Mouse (Mus musculus) v-Abl transformed pro-B cells (cell line): ENCODE data around the gene Ccdc9b.

ENCODE experiments used
- in situ Hi-C, 2 experiments: fragments of 400-800 bp; cut with MboI; formaldehyde crosslinking; loops; one replicate each; pipeline ENCODE4 v1.15.1; 2025; ENCODE audit not compliant: unreplicated experiment in 2 of 2

Gene Ccdc9b

DNA sequence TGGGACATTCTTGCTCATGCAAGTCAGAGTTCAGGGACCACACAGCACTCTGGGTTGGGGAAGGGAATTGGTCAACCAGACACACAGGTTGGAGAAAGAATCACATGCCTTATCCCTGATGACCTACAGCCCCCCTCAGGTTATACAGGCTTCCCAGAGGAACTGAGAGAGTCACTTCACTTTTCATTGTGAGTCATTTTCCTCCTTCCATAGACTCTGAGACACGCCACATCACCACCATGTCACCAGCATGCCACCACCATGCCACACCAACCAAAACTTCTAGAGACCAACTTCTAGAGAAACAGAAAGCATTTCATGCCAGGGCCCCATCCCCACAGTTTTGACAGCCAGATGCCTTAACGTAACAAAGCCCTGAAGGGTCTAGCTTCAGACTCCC lies 35.6 kb downstream of the Ccdc9b start:
- in situ Hi-C loops = loop anchor here (10.0 to 25.0 kb wide), 2 partner anchors 242 to 1590 kb away; no protein-coding TSS in a partner anchor

DNA sequence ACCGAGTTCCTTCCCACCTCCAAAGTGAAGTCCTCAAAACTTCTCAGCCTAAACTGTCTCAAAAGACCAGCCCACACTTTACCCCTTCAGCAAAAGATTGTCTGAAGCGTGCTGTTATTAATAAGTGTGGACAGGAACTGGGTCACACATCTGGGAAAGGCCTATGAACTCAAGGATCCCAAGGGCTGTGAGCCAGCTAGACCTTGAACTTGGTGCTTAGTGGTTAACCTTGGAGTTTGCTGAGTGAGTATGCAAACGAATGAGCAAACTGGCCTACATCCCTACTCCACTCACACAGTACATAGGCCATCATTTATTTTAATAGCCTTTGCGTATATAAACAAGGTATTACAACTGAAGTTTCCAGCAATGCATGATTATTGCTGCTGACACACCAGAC lies 37.0 kb downstream of the Ccdc9b start:
- in situ Hi-C loops = loop anchor here (10.0 to 25.0 kb wide), 2 partner anchors 241 to 1588 kb away; no protein-coding TSS in a partner anchor

DNA sequence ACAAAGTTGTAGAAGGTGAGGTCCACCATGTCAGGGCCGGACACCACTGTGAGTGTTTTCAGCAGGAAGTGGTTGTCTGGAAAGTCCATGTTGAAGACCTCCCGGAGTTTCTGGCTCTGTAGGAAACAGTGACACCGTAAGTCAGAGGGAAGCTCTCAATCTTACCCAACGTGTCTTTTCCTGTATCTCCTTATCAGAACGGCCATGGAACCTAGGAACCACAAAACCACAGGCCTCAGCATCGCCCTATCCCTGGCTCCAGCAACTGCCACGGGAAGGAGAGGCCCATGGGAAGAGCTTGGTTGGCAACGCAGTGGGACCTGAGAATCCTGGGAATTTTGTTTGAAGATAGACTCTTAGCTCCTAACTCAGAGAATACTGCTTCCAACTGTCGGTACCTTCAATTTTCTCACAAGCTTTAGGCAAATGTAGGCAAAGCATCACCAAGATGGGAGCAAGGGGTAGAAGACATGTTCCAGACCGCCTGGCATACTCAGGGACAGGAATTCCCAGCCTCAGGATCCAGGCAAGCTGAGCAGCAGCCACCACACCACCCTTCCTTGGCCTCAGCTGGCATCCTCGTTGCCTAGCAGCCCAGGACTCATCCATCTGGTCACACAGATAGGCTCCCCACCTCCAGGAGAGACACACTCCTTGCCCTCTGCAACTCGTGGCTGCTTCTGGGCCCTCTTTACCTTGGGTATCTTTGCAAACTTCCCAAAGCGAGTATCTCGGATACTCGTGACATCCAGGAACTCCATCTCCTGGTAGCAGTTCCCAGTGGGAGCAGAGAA lies 38.6 kb downstream of the Ccdc9b start:
- in situ Hi-C loops = loop anchor here in 1 of 2 experiments (10.0 kb wide), 1 partner anchor 239 kb away; no protein-coding TSS in a partner anchor

DNA sequence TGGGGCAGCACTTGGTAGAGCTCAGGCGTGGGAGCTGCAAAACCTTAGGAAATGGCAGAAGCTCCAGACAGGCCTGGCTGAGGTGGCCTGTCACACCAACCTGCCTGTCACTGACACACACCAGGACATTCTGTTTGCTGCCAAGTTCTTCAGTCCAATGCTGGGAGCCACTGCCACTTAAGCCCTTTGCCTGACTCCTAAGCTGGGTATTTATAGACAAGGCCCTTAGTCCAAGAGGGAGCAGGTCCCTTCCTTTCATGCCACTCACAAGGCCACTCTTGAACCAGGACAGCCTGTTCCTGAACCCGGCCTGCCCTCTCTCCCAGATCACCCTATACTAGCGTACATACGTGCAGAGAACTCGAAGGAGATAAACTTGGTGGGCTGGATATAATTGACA lies 45.8 kb downstream of the Ccdc9b start:
- in situ Hi-C loops = no loop called here

DNA sequence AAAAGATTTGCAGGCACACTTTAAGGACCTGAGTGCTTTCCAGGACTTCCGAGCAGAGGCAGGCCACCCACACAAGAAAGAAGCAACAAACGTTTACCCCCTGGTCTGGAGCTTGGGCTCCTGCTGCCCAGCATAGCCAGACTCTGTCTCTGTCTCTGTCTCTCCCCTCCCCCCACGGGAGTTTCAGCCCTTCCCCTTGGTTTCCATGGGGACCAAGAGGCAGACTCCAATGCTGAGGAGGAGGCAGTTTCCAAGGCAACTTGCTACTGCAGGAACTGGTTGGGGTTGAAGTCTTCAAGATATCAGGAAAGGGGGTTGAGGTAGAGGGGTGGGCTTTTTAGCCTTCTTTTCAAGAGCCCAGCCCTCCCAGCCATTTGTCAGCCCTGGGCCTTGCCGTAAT lies 48.2 kb downstream of the Ccdc9b start:
- in situ Hi-C loops = no loop called here

DNA sequence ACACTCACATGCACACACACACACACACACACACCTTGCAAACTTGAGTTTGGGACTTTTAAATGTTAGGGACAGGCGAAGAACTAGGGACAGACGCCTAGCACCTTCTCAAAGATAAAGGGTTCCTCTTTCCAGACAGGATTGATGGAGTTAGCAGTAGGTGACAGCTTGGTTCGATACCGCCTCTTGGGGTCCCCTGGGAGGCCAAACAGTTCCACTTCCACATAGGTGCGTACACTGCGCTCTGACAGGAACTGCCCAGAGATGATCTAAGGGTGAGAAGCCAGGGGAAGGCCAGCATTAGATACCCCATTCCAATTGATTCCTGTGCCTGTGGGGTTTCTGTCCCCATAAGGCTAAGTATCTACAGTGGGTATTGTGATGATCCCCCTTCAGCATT lies 48.8 kb downstream of the Ccdc9b start:
- in situ Hi-C loops = no loop called here

DNA sequence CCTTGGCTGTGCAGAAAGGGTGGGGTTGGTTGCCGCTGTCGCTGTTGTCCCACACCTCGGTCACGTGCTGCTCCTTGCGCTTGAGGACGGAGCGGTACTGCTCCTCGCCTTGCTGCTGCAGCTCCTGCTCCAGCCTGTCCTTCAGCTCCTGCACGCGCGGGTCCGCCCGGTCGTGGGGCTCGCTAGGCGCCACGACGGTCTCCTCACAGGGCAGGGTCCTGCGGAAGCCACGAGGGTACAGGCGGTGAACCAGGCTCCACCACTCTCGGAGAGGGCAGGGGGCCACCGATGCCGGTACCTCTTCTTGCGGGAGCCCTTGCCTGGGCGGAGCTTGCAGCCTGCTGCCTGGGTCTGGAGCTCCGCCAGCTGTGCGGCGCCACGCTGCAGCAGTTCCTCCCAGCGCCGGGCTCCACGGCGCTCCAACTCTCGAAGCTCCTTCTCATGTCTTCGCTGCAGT lies 51.4 kb downstream of the Ccdc9b start:
- in situ Hi-C loops = no loop called here

DNA sequence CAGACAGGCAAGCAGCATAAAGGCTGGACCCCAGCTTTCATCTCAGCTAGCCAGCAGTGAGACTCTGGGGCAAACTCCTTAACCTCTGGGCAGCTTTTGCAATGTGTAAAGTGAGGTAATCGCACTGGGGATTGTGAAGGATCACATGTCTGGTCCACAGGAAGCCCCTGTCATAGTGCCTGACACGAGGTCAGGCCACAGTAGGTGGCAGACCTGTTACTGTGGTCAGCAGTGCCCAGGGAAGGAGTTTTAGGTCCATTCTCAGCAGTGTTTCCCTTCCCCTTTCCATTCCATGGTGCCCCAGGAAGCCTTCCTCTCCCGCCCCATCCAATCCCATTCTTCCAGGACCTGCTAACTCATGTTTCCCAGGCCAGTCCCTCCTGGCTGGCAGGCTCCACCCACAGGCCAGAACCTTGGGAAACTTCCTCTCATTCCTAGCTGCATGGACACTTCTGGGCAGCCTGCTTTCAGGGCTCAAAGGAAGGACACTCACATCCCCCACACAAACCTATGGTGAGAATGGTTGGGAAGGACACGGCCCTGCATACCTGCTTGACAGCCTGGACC lies 52.7 kb downstream of the Ccdc9b start:
- in situ Hi-C loops = no loop called here

DNA sequence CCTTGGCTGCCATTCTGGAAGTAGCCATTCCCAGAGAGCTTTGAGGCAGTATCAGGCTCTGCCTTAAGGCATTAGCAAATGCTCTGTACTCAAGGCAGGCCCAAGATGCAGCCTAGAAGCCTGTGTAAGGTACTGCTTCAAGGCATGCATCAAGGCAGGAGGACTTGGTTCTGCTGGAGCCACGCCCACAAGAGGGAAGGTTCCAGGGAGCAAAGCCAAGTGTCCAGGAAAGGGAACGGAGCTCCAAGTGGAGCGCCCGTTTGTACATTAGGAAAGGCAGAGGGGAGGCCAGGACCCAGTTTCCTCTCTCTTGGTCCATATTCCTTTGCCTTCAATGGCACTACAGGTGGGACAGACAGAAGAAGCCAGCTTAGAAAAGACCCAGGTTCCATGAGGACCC lies 54.0 kb downstream of the Ccdc9b start:
- in situ Hi-C loops = no loop called here

DNA sequence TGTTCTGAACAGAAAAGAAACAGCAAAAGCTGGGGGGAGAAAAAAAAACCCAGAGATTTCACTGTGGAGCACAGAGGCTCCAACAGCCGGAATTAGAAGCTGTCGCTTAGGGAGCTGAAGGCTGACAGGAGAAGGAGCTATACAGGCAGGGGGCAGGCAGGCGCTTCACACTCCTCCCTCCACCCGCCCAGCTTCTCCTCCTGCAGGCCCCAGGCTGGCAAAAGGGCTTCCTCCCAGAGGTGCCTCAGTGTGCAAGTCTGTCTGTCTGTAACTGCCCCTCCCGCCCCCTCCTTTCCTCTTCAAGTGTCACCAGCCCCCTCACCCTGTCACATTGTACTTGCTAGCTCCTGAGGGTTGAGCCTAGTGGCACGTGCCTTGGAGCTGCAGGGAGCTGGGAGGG lies 56.0 kb downstream of the Ccdc9b start:
- in situ Hi-C loops = no loop called here
